Mouse (Mus musculus): ENCODE data around the gene Prr7.

DNA sequence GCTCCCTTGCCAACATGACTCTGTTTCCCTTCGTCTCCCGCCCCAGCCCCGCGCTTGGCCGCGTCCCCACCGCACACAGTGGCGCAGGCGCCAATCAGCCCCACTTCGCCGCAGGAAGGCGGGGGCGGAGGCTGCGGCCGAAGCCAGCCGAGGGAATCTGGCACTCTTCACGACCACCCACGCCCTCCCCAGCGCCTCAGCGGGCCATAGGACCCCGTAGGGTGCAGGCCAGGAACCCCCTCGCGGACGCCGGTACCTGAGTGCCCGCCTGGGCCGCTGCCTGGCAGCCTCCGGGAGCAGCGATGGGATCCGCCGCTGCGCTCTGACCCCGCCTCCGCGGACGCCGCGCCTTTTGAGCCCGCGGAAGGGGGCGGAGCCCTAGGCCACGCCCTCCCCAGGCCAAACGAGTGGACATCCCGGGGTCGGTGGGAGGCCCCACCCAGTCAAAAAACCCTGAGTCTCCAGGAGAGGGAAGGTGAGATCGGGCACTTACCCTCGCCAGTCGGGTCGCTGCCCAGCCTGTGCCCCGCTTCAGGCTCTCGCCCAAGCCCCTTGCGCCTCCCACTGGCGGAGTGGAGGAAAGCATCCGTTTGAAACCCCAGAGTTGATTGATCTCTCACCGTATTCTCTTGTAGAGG lies 49.2 kb downstream of the Prr7 start, which contains the start of gene Pdlim7:
- TF ChIP-seq POLR2A (IDR thresholded peaks at IDR 0.05; ENCODE audit: insufficient read depth, low read depth, low read length) (peak; percentile 99), CTCF (IDR thresholded peaks at IDR 0.05) (no peak; the same call in 1 of the 2 replicates)
